Mouse (Mus musculus) frontal cortex, postnatal 10 days (tissue): ENCODE data around the gene Sgip1.
A peak's percentile ranks its signal among the peaks of the same experiment; 100 is the strongest.

Source experiments
- DNase-seq, 2 experiments: peaks; one replicate each; pipeline ENCODE4 v3.0.0; 2022; ENCODE audit warnings: low spot score in 2 of 2, mixed read lengths in 1 of 2

The Sgip1 gene

DNA sequence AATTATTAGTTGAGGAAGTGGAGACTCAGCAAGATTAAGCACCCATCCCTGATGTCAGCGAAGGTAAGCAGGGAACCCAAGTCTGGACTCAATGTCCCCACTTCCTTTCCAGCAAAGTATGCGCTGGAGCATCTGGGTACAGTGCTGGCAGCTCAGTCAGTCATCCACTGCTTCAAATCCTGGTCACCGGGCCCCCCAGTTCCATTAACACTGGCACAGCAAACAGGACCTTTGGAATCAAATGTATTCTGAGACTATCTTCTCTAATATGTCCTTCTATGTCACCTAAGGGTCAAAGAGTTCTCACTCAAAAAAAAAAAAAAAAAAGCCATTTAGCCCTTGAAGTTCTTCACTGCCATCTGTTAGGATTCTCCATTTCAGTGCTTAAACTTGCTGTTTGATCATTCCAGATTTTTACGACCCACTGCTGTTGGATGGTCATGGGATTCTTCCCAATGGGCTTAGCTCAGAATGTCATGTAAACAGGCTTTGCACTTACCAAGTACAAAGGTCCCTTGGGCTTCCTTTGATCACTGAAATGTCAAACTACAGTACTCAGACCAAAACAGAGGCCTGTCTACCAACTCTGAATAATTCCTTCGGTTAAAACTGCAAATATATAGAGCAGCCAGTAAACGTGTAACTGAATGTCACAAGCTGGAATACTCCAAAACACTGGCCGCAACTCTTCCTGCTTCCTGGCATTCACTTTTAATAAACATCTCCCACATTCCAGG lies 99.1 kb downstream of the Sgip1 start:
- DNase-seq: no peak

DNA sequence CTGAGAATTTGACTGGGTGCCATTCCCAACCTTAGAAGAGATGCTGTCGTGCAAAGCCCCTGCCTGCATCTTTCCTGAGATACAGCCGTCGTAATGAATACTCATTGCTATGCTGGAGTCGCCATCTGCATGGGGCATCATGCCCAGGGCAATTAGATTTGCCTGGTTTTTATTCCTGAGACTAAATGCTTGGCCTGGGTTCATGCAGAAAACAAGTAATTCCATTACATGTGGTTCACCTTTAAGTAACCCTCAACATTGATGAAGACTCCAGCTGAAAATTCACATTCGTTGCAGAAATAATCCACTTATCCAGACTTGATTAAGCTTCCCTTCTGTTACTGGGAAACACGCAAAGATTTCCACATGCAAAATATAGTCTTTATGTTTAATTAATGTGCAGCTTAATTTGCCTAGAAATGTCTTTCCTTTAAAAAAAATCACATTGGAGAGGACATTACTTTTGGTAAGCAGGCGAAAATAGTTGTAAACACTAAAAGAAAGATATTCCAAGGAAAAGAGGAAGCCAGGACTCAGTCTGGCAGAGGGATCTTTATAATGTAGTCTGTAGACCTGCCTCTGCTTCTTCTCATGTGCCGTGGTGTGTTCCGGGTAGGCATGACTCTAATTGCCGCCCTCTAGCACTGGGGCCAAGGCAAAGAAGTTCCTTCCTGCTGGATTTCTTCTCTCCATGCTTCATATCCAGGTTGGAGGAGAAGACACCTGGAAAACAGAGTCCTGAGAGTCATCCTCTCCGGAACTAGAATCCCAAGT lies 100.0 kb downstream of the Sgip1 start:
- peak in 1 of 2 experiments; percentile 38 for DNase-seq

DNA sequence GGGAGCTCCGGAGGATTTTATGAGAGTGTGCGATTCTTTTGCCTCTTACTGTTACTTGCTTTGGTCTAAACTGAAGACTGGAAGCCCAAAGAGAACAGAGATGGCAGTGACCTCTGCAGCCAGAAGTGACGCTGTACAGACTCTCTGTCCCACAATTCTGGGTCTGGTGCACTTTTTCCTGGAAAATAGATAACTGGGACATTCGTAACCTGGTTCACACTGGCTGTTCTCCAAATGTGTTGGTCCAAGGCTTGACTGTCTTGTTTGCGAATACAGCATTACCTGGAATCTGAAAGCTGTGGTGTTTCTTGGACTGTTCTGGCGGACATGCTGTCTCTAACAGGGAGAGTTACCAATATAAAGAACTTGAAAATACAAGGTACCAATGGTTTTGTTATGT lies 109.4 kb downstream of the Sgip1 start:
- DNase-seq: no peak

DNA sequence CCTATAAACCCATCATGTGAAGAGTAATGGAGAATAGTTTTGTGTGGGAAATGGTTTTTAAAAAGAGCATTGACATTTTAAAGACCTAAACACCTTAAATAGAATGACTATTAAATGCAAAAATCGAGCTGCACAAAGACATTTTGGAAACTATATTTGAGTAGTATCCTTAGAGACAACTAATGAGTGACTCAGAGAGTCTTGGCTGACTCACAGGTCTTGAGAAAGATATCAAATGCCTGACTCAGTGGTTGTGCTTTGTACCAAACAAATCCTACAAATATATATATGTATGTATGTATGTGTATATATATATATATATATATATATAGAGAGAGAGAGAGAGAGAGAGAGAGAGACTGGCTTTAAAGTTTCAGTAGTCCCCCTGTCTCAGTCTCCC lies 110.1 kb downstream of the Sgip1 start:
- DNase-seq: no peak

DNA sequence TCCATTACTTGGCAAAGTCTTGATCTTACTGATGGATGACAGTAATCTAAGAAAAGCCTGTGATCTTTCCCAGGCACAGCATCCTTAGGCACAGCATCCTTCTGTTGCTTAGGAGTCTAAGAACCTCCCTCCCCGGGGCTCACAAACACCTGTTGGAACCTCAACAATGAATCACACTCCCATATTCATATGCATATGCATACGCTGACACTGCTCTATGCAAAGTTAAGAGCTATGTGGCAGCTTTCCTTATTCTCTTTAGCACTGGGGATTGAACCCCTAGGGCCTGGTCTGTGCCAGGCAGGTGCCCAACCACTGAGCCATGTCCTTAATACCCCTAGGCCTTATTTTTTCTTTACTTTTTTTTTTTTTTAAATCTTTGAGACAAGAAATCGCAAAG lies 111.2 kb downstream of the Sgip1 start:
- DNase-seq: peak in 1 of 2 experiments; percentile 51

DNA sequence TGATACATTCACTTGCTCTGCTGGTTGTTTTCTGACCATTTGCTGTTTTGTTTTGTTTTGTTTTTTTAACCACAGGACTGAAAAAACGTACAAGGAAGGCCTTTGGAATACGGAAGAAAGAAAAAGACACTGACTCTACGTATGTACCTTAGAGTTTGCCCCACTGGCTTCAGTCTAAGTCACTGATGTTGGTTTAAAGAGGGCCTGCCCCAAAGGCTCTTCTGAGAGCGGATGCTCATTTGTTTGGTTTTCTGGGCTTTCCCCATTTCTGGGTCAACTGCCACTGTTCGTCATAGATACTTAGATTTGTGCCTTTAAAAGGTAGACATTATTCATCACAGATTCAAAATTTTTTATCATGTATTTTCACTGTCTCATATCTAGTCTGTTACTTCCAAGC lies 111.7 kb downstream of the Sgip1 start:
- no peak for DNase-seq

DNA sequence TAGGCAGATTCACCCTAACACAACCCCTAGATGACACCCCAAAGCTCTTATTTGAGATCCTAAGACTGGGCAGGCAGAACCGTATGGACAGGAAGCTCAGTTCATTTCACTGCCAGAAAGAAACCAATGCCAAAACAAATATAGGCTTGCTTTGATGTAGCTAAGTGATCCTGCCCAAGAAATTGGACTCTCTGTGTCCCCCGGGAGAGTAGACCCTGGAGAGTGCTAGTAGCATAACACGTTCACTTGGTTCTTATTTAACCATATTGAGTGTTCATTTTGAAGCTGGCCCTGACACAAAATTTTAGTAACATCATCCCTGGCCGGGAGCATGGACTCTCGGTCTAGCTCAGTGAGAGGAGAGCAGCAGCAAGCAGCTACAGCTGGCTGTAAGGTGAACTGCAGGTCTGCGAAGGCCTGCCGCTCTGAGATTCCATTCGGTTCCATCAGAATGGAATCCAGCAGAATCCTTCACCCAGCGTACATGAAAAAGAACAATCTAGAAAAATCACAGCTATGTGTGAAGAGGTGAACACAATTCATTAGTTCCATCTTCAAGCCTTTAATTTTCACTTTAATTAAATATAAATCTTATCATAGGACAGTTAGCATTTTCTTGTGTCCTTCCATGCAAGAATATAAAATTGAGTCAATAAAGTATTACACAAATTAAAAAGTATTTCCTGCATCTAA lies 112.4 kb downstream of the Sgip1 start:
- DNase-seq: no peak

DNA sequence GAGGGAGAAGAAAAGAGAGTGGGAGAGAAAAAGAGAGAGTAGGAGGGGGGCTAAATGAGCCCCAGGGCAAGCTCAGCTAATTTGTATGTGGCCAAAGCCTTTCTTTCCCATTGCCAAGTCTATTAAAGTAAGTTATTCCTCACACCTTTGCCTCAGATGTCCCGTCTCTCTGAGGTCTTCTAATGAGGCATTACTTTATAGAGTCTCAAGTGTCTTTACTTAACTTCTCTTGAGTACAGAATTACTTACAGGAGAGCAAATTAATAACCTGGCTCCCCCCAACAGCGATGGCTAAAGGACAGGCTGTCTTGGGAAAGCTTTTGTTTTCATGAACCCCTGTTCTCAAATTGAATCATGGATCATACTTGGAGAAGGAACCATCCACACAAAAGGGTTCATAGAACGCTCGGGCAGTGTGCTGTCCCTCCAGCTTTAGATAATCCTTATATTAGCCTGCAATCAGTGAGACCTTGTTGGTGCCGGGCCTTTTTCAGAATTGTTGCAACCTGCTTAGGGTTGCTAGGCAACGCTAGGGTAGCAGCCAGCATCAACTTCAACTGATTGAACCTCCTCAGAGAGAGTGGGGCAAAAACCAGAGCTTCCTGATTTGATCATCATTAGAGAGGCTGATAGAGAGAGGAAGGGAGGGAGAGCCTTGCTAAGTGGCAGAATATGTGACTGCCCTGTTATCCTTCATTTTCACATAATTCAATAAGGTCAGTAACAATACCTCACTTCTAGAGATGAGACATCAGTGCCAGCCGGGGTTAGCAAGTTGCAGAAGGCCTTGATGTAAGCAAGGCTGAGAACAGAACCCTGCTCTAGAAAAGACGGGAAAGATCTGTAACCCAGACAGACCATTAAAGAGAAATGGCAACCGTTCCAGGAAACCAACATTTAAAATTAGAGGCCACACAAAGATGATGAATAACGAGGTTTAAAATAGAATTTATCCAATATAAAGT lies 114.1 kb downstream of the Sgip1 start:
- peak in 1 of 2 experiments; percentile 24 for DNase-seq

DNA sequence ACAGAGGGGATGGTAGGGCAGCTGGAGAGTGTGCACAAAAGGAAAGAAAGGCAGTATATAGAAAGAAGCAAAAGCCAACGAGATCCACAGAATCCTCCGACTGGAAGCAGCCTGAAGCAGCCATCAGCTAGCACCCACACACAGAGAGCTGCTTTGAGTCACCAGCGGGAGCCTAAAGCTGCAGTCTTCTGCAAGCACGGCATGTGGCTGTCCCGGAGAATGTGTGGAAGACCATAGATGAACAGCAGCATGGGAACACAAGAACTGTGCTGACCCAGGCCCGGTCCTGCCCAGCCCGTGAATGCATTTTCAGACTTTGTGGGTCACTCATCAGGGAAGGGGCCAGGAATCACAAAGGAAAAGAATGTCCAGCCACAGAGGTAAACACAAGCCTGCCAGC lies 115.0 kb downstream of the Sgip1 start:
- DNase-seq: no peak

DNA sequence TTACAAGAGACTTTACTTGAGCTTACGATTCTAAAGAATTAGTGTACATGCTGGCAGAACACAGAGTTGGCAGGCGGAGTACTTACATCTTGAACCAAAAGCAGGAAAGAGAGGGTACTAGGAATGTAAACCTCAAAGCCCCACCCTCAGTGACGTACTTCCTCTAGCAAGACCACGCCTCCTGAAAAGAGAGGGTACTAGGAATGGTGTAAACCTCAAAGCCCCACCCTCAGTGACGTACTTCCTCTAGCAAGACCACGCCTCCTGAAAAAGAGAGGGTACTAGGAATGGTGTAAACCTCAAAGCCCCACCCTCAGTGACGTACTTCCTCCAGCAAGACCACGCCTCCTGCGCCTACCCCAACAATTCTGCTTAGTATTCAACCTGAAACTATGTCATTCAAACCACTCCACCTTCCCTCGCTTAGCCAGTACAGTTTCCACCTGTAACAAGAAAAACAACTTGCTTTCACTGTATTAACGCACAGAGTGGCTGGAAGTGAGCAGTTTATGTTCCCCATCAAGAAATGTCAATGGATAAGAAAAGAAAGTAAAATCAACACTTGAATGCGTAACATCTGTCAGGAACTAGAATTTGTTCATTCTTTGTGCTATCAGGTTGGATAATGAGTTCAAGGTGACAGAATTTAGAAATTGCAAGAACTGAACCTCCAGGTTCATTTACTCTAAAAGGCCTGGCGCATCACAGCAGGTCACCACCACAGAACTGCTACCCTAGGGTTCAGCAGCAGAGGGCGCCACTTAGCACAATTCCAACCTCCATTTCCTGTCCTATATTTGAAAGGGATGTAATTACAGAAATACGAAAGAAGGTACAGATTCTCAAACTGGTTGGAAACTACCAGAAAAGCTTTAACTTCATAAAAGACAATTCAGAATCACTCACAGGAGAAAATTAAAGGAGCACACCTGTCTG lies 118.4 kb downstream of the Sgip1 start:
- no peak for DNase-seq

DNA sequence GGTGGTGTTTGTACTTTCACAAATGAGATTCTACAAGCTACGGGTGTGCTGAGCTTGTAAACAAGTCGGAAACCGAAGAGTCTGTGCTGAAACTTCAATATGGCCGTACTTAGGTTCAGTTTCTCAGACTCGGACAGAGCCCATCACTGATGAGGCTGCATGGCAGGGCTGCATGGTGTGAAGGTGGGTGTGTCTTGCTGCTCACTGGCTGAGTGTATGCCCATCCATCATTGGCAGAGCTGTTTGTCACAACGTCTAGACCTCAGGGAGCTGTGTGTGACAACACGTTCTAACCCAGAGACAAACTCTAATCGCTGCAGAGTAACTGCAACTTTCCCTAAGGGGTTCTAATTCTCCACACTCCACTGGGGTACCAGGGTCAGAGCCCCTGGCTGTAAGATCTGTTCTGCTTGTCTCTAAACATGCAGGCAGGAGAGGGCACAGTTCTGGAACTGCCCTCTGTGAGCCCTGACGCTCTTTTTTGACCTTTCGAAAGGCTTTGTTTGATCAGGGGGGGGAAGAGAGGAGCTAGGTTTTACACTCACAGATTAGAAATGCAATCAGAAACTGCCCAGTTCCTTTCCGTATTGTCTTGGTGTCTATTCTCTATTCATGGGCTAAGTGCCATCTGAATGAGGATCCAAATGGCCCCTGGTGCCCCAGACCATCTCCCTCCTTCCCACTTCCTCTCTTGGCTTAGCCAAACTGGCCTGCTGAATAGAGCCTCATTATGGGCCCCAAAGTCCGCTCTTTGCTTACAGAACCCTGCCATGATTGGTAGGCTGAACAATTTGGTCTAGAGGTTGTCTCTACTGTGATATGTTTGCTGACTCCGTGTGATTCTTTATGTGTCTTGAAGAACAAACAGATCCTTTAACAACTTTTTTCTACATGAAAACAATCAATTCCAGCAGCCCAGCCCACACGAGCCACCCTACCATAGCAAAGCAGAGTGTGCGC lies 121.9 kb downstream of the Sgip1 start:
- DNase-seq: no peak

DNA sequence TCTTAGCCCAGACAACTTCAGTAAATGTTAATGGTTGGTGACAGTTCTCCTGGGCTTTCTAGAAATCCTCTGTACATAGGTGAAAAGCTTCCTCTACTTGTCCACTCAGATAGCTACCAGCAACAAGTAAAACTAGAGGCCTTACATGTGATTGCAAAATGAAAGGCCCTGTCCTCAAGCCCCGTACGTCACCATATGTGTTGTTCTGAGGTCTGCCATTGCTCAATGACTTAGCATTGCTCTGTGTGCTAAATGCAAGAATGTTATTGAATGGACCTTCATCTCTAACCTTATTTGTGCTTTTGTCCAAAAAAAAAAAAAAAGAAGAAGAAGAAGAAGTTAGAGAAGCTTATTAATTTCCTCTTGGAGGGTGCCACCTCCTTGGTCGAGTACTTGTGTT lies 125.4 kb downstream of the Sgip1 start:
- no peak for DNase-seq

DNA sequence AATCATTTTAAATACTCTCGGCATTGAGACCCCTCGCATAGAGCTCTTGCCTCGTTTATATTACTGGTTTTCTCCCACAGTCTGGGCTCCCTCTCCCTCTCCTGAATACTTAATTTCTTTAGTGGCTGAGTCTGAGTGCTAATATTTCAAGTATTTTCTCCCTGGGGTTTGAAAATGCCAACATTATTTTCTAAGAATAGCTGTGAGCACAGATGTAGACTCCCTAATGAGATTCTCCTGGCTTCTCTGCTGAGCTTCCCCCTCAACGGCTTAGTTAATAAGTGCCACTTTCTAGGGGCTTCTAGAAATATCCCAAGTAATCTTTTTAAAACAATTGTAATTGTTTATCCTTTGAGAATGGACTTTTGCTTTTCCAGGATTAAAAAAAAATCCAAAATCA lies 130.2 kb downstream of the Sgip1 start:
- no peak for DNase-seq

DNA sequence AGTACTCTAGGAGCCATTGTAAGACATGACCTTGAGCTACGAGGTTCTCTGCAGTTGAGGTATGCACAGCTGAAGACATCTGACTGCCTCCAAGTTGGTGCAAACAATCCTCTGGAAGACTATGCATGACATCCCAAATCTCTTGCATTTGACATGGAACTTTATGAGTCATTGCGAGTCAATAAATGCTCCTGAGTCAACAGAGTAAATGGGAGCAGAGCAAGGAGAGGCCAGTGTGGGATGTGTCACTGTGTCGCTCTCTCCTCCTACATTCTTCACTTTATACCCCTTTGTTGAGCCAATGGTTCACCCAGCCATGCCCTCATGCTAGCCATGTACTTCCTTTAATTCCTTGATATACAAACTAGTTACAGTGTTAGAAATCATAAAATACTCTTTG lies 142.0 kb downstream of the Sgip1 start:
- DNase-seq: no peak

DNA sequence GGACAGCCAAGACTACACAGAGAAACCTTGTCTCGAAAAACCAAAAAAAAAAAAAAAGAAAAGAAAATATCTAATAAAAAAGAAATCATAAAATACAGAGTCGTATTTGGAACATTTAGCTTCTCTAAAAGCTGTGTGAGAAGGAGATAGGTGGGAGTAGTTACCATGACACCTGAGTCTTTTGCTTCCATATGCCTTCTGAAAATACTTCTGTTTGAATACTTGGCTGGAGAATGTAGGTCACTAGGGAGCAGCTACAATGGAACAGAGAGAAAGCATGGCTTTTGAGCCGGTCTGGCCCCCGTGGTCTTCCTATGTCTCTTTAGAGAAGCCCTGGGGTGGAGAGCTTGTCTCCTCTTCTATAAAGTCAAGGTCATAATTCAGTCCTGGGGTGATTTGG lies 143.1 kb downstream of the Sgip1 start:
- DNase-seq: no peak

DNA sequence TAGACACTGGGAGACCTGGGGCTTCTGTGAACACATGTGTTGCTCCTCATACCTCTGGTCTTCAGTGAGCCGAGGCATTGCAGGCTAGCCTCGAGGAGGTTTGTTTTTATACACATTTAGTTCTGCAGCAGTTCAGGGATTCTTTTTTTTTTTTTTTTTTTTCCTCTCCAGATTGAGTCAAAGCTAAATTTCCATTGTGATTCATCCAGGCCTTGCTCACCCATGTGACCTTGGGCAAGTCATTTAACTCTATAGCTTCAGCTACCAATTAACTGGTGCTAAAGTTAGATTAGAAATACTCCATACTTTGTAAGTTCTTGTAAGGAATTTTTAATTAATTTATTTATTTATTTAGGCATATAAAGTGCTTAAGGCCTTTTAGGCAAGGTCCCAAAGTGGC lies 145.4 kb downstream of the Sgip1 start:
- no peak for DNase-seq

DNA sequence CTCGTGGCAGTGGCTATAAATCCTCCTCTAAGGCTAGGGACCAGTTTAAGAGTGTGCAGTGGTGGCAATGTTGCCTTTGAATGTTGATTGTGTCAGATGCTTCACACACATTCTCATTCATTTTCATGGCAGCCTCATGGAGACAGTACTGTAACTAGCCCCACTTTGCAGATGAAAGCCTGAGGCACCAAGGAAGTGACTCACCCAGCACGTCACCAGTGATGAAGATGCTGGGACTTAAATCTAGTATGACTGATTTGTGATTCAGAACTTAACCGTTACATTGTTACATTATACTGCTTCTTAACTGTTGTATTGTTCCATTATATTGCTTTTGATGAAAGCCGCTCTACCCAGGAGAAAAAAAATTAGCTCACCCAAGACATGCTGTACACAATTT lies 145.8 kb downstream of the Sgip1 start:
- no peak for DNase-seq

DNA sequence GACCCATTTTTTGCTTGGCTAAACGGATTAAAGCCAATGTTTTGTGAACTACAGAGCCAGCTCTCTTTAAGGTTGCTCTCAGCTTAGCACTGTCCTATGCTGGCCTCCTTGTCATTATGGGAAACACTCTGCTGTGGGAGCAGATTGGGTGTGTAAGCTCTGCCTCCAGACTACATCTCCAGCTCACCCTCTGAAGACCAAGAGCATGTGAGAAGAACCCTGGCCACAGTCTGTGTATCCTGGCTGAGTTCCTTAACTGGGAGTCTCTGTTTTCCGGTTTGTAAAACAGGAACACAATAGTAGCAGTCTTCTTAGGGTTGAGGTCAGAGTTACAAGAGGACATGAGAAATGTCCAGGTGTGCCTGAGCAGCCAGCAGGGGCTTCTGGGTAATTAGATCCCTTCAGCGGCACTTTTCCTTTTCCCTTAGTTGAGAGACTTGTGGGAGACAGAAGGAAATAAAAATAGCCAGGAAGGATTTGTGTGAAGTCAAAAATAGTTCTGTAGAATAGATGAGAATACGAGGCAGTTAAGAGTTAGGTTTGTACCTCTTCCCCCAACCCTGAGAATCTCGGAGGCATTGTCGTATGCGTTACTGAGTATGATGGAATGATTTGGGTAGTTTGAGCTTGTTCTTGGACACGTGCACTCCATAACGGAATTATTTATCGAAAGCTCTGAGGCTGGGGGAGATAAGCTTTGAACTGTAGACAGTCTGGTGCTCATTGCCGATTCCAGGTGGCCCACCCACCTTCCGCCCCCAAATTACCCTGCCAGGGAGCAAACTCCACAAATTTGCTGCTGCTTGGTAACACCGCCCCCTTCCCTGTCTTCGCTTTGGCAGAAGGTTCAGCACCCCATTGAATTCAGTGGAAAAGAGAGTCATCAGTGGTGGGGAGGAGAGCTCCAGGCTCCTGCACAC lies 146.9 kb downstream of the Sgip1 start:
- peak; percentile 34 to 43 for DNase-seq
